ENCODE assay signal across 29 mouse cellular contexts in the genomic region with DNA sequence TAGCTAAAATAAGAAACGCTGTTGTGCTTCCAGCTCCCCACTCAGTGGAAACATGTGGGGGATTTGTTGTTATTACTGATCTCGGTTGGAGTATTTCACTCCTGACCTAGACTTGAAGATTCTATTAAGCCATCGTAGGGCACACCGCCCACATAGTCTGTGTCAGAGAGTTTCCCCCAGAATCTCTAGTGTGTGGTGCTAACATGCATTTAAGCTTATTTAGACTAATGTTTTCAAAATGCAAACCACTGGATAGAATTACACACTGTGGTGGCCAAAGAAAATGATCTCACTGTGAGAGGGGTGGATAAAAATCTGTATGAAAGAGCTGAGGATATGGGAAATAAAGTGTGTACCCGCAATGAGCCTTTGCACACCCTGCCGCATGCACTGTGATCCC.
DNase-seq lines count a peak whose midpoint lies in the region; ATAC-seq and TF ChIP-seq lines count a peak whose summit lies in the region.
"Had no signal": no experiment of that assay in that cellular context is flagged by ENCODE, and none has a peak within 500 bp of the region (broad histone marks: within the 10 kb centered on the region; RNA-seq: fewer than 3 reads in every experiment).

No protein-coding gene starts in this region.

- H3K27ac ChIP-seq in kidney, embryonic 15.5 days: no peak overlapping the region
- no peak overlapping the region for H3K27ac ChIP-seq in kidney, adult 2 months (ENCODE audit: insufficient read depth, low read depth, low read length)
- H3K27ac ChIP-seq in embryonic facial prominence, embryonic 14.5 days (replicated peaks; ENCODE audit: low read depth, low read length): 0 out of 2 replicates have a peak overlapping the region, but pooled peaks have one; percentile 33
- H3K27ac ChIP-seq: forebrain, embryonic 10.5 days; heart, adult 2 months; heart, embryonic 15.5 days; hindbrain, embryonic 13.5 days; liver, embryonic 15.5 days; midbrain, embryonic 10.5 days; neural tube, embryonic 15.5 days had no signal

- TF ChIP-seq POLR2A in kidney, adult 2 months (IDR thresholded peaks at IDR 0.05; ENCODE audit: low read depth, low read length): no peak

- no peak overlapping the region for H3K4me2 ChIP-seq in kidney, embryonic 15.5 days
- H3K4me2 ChIP-seq in embryonic facial prominence, embryonic 14.5 days (ENCODE audit: low read depth, low read length): no peak overlapping the region
- H3K4me2 ChIP-seq: heart, embryonic 15.5 days; hindbrain, embryonic 13.5 days; liver, embryonic 15.5 days; neural tube, embryonic 15.5 days had no signal

- H3K9me3 ChIP-seq in kidney, embryonic 15.5 days (replicated peaks): no peaks in the 10 kb centered on the region
- H3K9me3 ChIP-seq in embryonic facial prominence, embryonic 14.5 days (ENCODE audit: control insufficient read depth, low read length): no peaks in the 10 kb centered on the region
- H3K9me3 ChIP-seq: forebrain, embryonic 10.5 days; heart, embryonic 15.5 days; hindbrain, embryonic 13.5 days; liver, embryonic 15.5 days; midbrain, embryonic 10.5 days; neural tube, embryonic 15.5 days had no signal

- H3K27me3 ChIP-seq in kidney, embryonic 15.5 days: no peaks in the 10 kb centered on the region
- no peaks in the 10 kb centered on the region for H3K27me3 ChIP-seq in kidney, adult 2 months (replicated peaks; ENCODE audit: control insufficient read depth, insufficient read depth, low read length)
- no peaks in the 10 kb centered on the region for H3K27me3 ChIP-seq in embryonic facial prominence, embryonic 14.5 days (replicated peaks; ENCODE audit: control insufficient read depth, insufficient read depth, low read length)
- H3K27me3 ChIP-seq: CH12.LX; heart, embryonic 15.5 days; hindbrain, embryonic 13.5 days; liver, embryonic 15.5 days; neural tube, embryonic 15.5 days had no signal

- no peak overlapping the region for H3K9ac ChIP-seq in kidney, embryonic 15.5 days
- no peak overlapping the region for H3K9ac ChIP-seq in embryonic facial prominence, embryonic 14.5 days (ENCODE audit: low read depth, low read length)
- H3K9ac ChIP-seq: heart, embryonic 15.5 days; hindbrain, embryonic 13.5 days; liver, embryonic 15.5 days; neural tube, embryonic 15.5 days had no signal

- 37% methylated on average over 6 of the region's 6 CpGs for whole genome bisulfite sequencing in kidney, embryonic 15.5 days
- 57% methylated on average over 6 of the region's 6 CpGs for WGBS in kidney, adult 2 months
- 26% methylated on average over 6 of the region's 6 CpGs for WGBS in embryonic facial prominence, embryonic 14.5 days

- no peak overlapping the region for H3K4me3 ChIP-seq in kidney, embryonic 15.5 days (replicated peaks)
- H3K4me3 ChIP-seq in kidney, adult 2 months (ENCODE audit: insufficient read depth, low read depth, low read length): no peak overlapping the region
- H3K4me3 ChIP-seq in embryonic facial prominence, embryonic 14.5 days (ENCODE audit: low read depth, low read length): no peak overlapping the region
- H3K4me3 ChIP-seq: forebrain, embryonic 10.5 days; heart, adult 2 months; heart, embryonic 15.5 days; hindbrain, embryonic 13.5 days; liver, embryonic 15.5 days; midbrain, embryonic 10.5 days; neural tube, embryonic 15.5 days had no signal

- H3K4me1 ChIP-seq in kidney, embryonic 15.5 days: peaks cover 11% of the 10 kb centered on the region
- H3K4me1 ChIP-seq in kidney, adult 2 months (ENCODE audit: control insufficient read depth, insufficient read depth, low read length): no peaks in the 10 kb centered on the region
- H3K4me1 ChIP-seq in embryonic facial prominence, embryonic 14.5 days (ENCODE audit: control insufficient read depth, insufficient read depth, low read length): peaks cover 21% of the 10 kb centered on the region
- H3K4me1 ChIP-seq: liver, embryonic 15.5 days had no signal

- no peak for TF ChIP-seq CTCF in kidney, adult 2 months (conservative IDR thresholded peaks at IDR 0.05; ENCODE audit: insufficient read depth, insufficient read length, low read depth, low read length)

- no peak for DNase-seq in kidney, adult 2 months
- DNase-seq in ovary, postnatal 36 days (ENCODE audit: low spot score): peak; percentile 14
- DNase-seq in ovary, postnatal 10 days (ENCODE audit: low spot score): no peak
- DNase-seq in embryonic facial prominence, embryonic 14.5 days (ENCODE audit: low spot score): peak; percentile 86
- DNase-seq in cerebellum, postnatal 14 days: no peak
- DNase-seq in layer of hippocampus, adult 11-12 months (ENCODE audit: low spot score): no peak
- DNase-seq: adrenal gland, adult 8-10 months; B cell, adult 2 months; cerebellum, adult 8-10 months; gastrocnemius, postnatal 36 days; heart, adult 2 months; heart, postnatal 36 days; kidney, adult 18-20 months; kidney, postnatal 25 days; liver; lung, postnatal 4 days; retina, postnatal 1 day; right cerebral cortex, postnatal 25 days; spleen, adult 18-20 months had no signal

- no peaks in the 10 kb centered on the region for H3K36me3 ChIP-seq in kidney, embryonic 15.5 days
- H3K36me3 ChIP-seq in kidney, adult 2 months (ENCODE audit: control insufficient read depth, insufficient read depth, low read length): no peaks in the 10 kb centered on the region
- no peaks in the 10 kb centered on the region for H3K36me3 ChIP-seq in embryonic facial prominence, embryonic 14.5 days (ENCODE audit: control insufficient read depth, insufficient read depth, low read length)
- H3K36me3 ChIP-seq: forebrain, embryonic 10.5 days; G1E; heart, embryonic 15.5 days; hindbrain, embryonic 13.5 days; liver, embryonic 15.5 days; midbrain, embryonic 10.5 days; neural tube, embryonic 15.5 days had no signal

- 0 out of 2 replicates have a peak, but pooled peaks have one; percentile 47 for ATAC-seq in kidney, embryonic 15.5 days (replicated peaks; ENCODE audit: low FRiP score)
- peak; percentile 66; the same call in 1 of the 2 replicates for ATAC-seq in embryonic facial prominence, embryonic 14.5 days (ENCODE audit: low read depth)
- ATAC-seq: inflammation-experienced regulatory T-cells, adult 6 months had no signal

Comparison
In these comparisons a context has a peak if more than half of its experiments do, and no peak if none do; other contexts are left out.
1. DNase-seq: peak in ovary, postnatal 36 days (single experiment) and embryonic facial prominence, embryonic 14.5 days (single experiment); none in kidney, adult 2 months (single experiment), ovary, postnatal 10 days (single experiment), cerebellum, postnatal 14 days (0 of 2) and layer of hippocampus, adult 11-12 months (single experiment).